Comparison of ENCODE assay signal across 21 mouse cellular contexts in the genomic region with DNA sequence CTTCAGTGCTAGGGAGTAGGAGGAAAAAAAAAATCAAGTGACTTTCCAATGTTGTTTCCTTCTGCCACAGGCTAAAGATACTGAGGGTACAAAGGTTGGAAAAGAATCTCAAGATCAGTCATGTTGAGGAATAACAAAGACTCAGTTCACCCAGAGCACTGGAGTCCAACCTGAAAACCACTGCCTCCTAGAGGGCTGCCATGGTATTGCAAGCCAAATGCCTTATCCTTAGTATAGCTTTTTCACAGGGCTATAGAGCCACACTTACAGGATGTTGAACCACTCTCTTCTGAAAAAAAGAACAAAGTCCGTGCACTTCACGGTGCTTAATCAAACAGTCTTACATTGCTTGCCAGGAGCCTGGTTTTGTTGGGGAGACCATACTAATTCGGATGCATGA.
DNase-seq lines count a peak whose midpoint lies in the region; ATAC-seq and TF ChIP-seq lines count a peak whose summit lies in the region.
"Had no signal": no experiment of that assay in that cellular context is flagged by ENCODE, and none has a peak within 500 bp of the region (broad histone marks: within the 10 kb centered on the region; RNA-seq: fewer than 3 reads in every experiment).

No protein-coding gene starts in this region.

- no peaks in the 10 kb centered on the region for H3K79me2 ChIP-seq in heart, adult 2 months (replicated peaks; ENCODE audit: control insufficient read depth, insufficient read depth, low read length)

- H3K9ac ChIP-seq in heart, adult 2 months (ENCODE audit: low read depth, low read length) = no peak overlapping the region
- H3K9ac ChIP-seq in liver, embryonic 14.5 days (replicated peaks) = no peak overlapping the region
- no peak overlapping the region for H3K9ac ChIP-seq in liver, embryonic 12.5 days
- H3K9ac ChIP-seq: forebrain, embryonic 13.5 days; hindbrain, embryonic 14.5 days; kidney, embryonic 15.5 days; lung, embryonic 15.5 days; stomach, embryonic 15.5 days had no signal

- H3K4me3 ChIP-seq in heart, adult 2 months = no peak overlapping the region
- H3K4me3 ChIP-seq in liver, embryonic 14.5 days (ENCODE audit: insufficient read depth in 1 of 2, low read depth in 2 of 2, low read length in 2 of 2) = no peak overlapping the region
- no peak overlapping the region for H3K4me3 ChIP-seq in liver, embryonic 12.5 days
- H3K4me3 ChIP-seq: forebrain, embryonic 13.5 days; kidney, embryonic 15.5 days; lung, embryonic 15.5 days; stomach, embryonic 15.5 days had no signal

- no peak for DNase-seq in heart, adult 2 months
- DNase-seq in heart, postnatal 10 days = no peak
- no peak for DNase-seq in liver, embryonic 14.5 days (ENCODE audit: low read depth in 3 of 3, low spot score in 3 of 3)
- DNase-seq in ES-CJ7 (ENCODE audit: low read depth, low spot score) (peak; percentile 38), ZHBTc4 (ENCODE audit: low read depth, low spot score) (peak; percentile 48)
- DNase-seq in T-cell, adult 2 months (ENCODE audit: low spot score) = no peak
- DNase-seq: adrenal gland, postnatal 14 days; cerebellum, adult 8-10 months; gastrocnemius, postnatal 10 days; heart, postnatal 36 days; lung, postnatal 4 days; midbrain, embryonic 14.5 days; thymus, adult 18-20 months; thymus, postnatal 4 days had no signal

- no peaks in the 10 kb centered on the region for H3K4me1 ChIP-seq in heart, adult 2 months (ENCODE audit: control insufficient read depth, insufficient read depth, low read length)
- no peaks in the 10 kb centered on the region for H3K4me1 ChIP-seq in liver, embryonic 14.5 days (replicated peaks; ENCODE audit: control insufficient read depth in 2 of 2, insufficient read depth in 2 of 2, low read length in 1 of 2)
- H3K4me1 ChIP-seq in liver, embryonic 12.5 days = no peaks in the 10 kb centered on the region
- H3K4me1 ChIP-seq: forebrain, embryonic 13.5 days; kidney, embryonic 15.5 days; lung, embryonic 15.5 days; stomach, embryonic 15.5 days had no signal

- H3K9me3 ChIP-seq in liver, embryonic 14.5 days (ENCODE audit: control insufficient read depth, low read length) = no peaks in the 10 kb centered on the region
- peaks cover 23% of the 10 kb centered on the region; the same call in 1 of the 2 replicates for H3K9me3 ChIP-seq in liver, embryonic 12.5 days (replicated peaks)
- H3K9me3 ChIP-seq: kidney, embryonic 15.5 days; stomach, embryonic 15.5 days had no signal

- ATAC-seq in liver, embryonic 14.5 days (ENCODE audit: insufficient read depth) = no peak
- ATAC-seq in liver, embryonic 12.5 days = no peak
- no peak for ATAC-seq in monocyte, adult 5-6 weeks (replicated peaks; ENCODE audit: insufficient number of reproducible peaks, low FRiP score, low TSS enrichment, poor library complexity, severe bottlenecking)
- ATAC-seq: forebrain, embryonic 13.5 days had no signal

- no peak for TF ChIP-seq POLR2A in heart, adult 2 months (IDR thresholded peaks at IDR 0.05; ENCODE audit: insufficient read depth, low read depth, low read length)

- peak; percentile 37 for TF ChIP-seq CTCF in heart, adult 2 months (IDR thresholded peaks at IDR 0.05)
- TF ChIP-seq CTCF in liver, embryonic 14.5 days (IDR thresholded peaks at IDR 0.05; ENCODE audit: low read depth) = peak; percentile 40

- no peaks in the 10 kb centered on the region for H3K36me3 ChIP-seq in heart, adult 2 months (ENCODE audit: control insufficient read depth, insufficient read depth, low read length)
- no peaks in the 10 kb centered on the region for H3K36me3 ChIP-seq in liver, embryonic 14.5 days (replicated peaks; ENCODE audit: control insufficient read depth, insufficient read depth, low read depth)
- H3K36me3 ChIP-seq in liver, embryonic 12.5 days = no peaks in the 10 kb centered on the region
- H3K36me3 ChIP-seq: kidney, embryonic 15.5 days; lung, embryonic 15.5 days; stomach, embryonic 15.5 days had no signal

- no peak overlapping the region for H3K4me2 ChIP-seq in liver, embryonic 14.5 days (ENCODE audit: low read depth)
- H3K4me2 ChIP-seq in liver, embryonic 12.5 days = no peak overlapping the region
- H3K4me2 ChIP-seq: forebrain, embryonic 13.5 days; hindbrain, embryonic 14.5 days; kidney, embryonic 15.5 days; lung, embryonic 15.5 days; stomach, embryonic 15.5 days had no signal

- no peak for TF ChIP-seq EP300 in heart, adult 2 months (IDR thresholded peaks at IDR 0.05; ENCODE audit: insufficient read depth, low read depth, low read length)
- no peak for TF ChIP-seq EP300 in liver, embryonic 14.5 days (IDR thresholded peaks at IDR 0.05; ENCODE audit: low read depth)

- intact Hi-C loops in heart, adult 2 months (cut with DNase I) = no loop called here
- intact Hi-C loops in heart, postnatal 10 days (cut with DNase I) = no loop called here

- 85% methylated on average over 3 of the region's 3 CpGs for WGBS in heart, adult 2 months
- 56% methylated on average over 3 of the region's 3 CpGs for WGBS in liver, embryonic 14.5 days (ENCODE audit: insufficient replicate concordance)
- WGBS in liver, embryonic 12.5 days (ENCODE audit: insufficient replicate concordance) = 73% methylated on average over 3 of the region's 3 CpGs

- H3K27ac ChIP-seq in heart, adult 2 months = no peak overlapping the region
- no peak overlapping the region for H3K27ac ChIP-seq in liver, embryonic 14.5 days
- no peak overlapping the region for H3K27ac ChIP-seq in liver, embryonic 12.5 days
- H3K27ac ChIP-seq: forebrain, embryonic 13.5 days; hindbrain, embryonic 14.5 days; kidney, embryonic 15.5 days; lung, embryonic 15.5 days; stomach, embryonic 15.5 days had no signal

- H3K27me3 ChIP-seq in heart, adult 2 months (ENCODE audit: control insufficient read depth, insufficient read depth, low read length) = no peaks in the 10 kb centered on the region
- H3K27me3 ChIP-seq in liver, embryonic 14.5 days (ENCODE audit: control insufficient read depth, insufficient read depth, low read length) = no peaks in the 10 kb centered on the region
- H3K27me3 ChIP-seq in liver, embryonic 12.5 days (replicated peaks) = no peaks in the 10 kb centered on the region
- H3K27me3 ChIP-seq: forebrain, embryonic 13.5 days; kidney, embryonic 15.5 days; lung, embryonic 15.5 days; stomach, embryonic 15.5 days had no signal

Comparison
In these comparisons a context has a peak if more than half of its experiments do, and no peak if none do; other contexts are left out.
1. DNase-seq: peak in ES-CJ7 (single experiment) and ZHBTc4 (single experiment); none in heart, adult 2 months (0 of 2), heart, postnatal 10 days (0 of 2), liver, embryonic 14.5 days (0 of 3) and T-cell, adult 2 months (single experiment).